Mouse (Mus musculus): ENCODE results near the gene Mdm2.

The Mdm2 gene

DNA sequence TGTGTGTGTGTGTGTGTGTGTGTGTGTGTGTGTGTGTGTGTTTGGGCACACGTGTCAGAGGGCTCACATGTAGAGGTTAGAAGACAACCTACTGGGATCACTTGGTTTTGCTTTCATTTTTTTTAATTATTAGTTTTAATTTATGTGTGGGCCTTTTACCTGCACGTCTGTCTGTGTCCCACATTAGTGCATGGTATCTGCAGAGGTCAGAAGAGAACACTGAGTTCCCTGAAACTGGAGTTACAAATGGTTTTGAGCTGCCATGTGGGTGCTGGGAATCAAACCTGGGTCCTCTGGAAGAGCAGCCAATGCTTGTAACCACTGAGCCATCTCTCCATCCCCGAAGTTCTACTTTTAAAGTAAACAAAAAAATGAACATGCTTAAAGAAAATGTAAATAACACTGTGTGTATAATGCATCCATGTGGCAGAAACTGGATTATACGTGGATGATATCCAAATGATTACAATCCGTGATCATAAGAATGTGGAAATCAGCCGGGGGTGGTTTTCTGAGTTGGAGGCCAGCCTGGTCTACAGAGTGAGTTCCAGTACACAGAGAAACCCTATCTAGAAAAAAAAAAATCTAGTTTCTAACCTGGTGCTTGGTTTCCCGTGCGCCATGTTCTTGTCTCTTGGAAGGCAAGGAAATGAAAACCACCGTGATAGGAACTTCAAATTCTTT, 43.5 kb downstream of the Mdm2 start:
- DNase-seq = no peak

GRCm38 (mm10) chr10:117666361-117666760, 44.2 kb downstream of the Mdm2 start:
- no peak for DNase-seq

DNA sequence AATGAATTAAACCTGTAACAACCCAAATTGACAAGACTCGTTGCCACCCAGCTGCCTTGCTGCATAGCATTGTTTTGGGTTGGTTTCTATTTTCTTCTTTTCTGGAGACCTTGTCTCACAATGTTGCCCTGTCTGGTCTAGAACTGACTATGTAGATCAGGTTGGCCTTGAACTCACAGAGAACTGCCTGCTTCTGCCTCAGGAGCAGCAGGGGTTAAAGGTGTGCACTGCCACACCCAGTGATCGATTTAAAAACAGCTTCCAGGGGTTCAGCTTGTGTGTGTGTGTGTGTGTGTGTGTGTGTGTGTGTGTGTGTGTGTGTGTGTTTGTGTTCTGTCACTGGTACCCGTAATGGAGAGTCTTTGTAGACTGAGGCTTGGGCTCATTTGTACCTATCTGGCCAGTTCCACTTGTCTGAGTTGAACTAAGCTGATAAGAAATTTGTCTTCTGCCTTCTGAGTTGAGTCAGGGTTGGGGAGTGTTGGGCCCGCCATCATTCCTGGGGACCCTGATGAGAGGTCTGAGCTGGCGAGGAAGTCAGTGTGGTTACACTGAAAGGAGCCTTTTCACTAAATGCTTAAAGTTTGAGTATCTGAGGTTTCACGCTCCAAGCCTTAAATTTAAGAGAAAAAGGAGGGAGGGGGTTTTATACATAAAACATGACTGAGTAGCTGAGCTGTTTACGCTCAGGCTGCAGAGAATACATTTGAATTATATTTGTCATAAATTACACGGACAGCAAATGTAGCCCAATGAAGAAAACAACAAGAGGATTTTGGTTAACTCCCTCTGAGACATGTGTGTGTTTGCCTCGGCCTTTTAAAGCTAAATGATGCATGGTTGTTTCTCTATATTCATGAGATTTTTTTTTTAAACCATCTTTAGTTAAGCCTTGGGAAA, 44.9 kb downstream of the Mdm2 start:
- DNase-seq = no peak

DNA sequence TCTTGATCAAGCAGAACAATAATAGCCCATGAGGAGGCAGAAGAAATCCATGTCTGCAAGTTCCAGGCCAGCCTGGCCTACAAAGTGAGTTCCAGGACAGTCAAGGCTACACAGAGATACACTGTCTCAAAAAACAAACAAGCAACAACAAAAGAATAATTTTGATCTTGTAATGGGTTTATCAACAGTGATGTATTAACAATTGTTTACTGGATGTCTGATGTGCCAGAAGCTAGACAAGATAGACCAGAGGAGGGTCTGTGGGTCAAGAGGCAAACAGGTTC, 45.7 kb downstream of the Mdm2 start:
- DNase-seq = no peak

DNA sequence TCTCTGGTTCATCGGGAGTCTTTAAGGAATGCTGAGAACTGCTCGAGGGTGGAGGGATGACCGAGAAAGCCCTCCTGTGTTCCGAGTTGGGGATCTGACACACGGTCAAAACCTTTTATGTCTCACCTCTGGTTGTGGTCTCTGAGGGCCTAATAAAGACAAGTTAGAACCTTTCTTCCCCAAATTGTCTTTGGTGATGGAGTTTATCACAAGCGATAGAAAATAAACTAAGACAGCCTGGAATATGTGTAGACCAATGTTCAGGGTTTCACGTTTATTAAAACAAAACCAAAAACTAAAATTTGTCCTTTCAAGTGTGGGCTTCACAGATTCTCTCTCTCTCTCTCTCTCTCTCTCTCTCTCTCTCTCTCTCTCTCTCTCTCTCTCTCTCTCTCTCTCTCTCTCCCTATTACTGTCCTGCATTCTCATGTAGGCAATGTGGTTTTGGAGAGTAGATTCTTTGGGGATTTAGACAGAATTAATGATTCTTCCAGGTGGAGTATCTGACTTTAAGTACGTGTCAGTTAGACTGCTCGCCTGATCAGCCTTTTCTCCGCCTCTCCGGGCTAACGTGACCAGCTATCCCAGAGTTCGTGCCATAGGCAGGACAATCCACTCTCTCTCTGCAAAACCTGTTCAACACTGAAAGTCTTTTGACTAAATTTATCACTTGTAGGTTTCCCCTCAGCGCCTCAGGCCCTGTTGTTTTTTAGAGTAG, 46.2 kb downstream of the Mdm2 start:
- no peak for DNase-seq

DNA sequence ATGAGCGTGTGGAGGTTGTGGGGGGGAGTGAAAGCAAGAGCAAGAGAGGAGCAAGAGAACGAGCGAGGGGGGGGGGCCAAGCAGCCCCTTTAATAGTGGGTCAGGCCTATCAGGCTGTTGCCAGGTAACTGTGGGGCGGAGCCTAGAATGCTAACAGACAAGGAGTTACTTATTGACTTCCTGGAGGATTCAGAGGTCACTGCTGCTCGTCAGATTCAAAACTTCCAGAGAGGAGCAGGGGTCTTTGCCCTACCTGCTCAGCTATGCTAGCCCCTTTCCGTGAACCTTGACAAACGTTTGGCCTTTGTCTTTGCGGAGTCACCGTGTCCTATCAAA, 46.7 kb downstream of the Mdm2 start:
- no peak for DNase-seq

- DNase-seq = no peak
Observed at GRCm38 (mm10) chr10:117663056-117663864, 47.3 kb downstream of the Mdm2 start.

GRCm38 (mm10) chr10:117662316-117663055, 48.1 kb downstream of the Mdm2 start:
- DNase-seq = no peak

DNA sequence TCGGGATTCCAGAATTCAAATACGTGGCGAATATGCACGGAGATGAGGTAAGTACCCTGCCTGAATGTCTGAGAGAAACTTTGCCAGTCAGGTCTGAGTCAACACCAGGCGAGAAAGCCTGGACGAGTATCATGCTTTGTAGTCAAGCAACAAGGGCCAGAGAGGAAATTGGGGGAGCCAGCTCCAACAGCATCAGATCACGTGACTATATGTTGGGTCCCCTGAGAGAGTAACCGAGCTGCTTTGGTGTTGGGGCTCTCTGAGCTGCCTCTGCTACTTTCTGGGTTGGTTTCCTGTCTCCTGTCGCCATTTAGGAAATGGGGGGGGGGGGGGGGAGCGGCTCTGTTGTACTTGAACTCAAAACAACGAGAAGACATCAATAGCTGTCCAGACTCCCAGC, 50.7 kb downstream of the Mdm2 start:
- DNase-seq = no peak

DNA sequence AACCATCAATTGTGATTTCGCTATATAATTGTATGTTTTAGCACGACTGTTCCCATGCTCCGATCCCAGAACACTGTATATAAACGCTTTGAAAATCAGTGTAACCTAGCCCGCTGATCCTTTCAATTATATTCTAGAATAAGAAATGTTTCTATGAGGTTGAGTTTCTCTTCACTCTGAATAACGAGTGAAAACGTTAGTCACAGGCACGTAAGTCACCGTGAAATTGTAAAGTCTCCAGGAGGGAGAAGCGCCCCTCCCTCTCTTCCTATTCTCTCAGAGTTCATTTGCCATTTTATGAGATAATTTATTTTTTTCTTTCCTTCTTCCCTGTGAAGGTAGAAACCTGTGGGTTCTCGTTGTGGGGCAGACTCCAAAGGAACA, 51.1 kb downstream of the Mdm2 start:
- no peak for DNase-seq

DNA sequence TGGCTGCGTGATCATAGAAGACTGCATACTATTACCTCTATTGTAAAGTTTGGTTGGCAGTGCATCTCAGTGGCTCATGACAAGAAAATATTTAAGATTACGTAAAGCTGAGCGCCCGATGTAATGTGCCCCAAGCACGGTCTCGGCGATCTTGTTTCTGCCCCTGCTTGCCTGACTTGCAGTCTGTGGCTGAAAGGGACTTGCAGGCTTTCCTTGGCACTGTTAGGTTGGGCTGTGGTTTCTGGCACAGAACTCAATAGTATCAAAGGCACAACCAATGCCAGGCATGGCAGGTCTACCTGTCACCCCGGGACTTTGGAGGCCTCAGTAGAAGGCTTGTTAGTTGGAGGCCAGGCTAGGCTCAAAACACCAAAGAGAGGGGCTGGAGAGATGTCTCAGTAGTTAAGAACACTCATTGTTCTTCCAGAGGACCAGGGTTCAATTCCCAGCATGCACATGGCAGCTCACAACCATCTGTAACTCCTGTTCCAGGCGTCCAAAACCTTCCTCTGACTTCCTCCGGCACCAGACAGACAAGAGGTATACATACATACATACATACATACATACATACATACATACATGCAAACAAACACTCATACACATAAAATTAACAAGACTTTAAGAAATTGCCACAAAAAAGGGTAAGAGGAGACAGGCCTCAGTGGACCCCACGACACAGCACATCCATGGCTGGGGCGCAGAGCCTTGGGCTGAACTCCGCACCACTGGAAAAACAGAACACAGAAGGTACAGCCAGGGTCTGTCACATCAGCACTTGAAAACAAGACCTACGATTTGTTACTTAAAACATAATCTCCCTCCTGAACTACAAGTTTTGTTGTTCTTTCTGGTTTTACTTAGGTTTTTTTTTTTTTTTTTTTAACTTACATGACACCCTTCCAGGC, 51.8 kb downstream of the Mdm2 start:
- DNase-seq = no peak

- DNase-seq = no peak
Observed at GRCm38 (mm10) chr10:117657659-117658306, 52.8 kb downstream of the Mdm2 start.

- DNase-seq = no peak
Observed at GRCm38 (mm10) chr10:117656985-117657658, 53.4 kb downstream of the Mdm2 start.

DNA sequence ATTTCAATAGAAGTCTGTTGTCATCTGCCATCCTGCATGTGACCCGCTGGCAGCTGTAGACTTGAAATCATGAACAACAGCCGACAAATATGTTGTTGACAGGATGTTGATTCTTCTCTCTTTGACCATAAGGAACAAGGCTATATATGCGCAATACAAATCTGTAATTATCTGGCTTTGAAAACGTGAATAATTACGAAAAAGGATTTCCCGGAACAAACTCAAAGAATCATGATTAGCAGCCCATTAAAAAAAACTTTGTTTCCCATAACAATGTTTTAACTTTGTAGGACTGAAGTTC, 53.9 kb downstream of the Mdm2 start:
- no peak for DNase-seq

GRCm38 (mm10) chr10:117655908-117656661, 54.5 kb downstream of the Mdm2 start:
- DNase-seq = no peak

DNA sequence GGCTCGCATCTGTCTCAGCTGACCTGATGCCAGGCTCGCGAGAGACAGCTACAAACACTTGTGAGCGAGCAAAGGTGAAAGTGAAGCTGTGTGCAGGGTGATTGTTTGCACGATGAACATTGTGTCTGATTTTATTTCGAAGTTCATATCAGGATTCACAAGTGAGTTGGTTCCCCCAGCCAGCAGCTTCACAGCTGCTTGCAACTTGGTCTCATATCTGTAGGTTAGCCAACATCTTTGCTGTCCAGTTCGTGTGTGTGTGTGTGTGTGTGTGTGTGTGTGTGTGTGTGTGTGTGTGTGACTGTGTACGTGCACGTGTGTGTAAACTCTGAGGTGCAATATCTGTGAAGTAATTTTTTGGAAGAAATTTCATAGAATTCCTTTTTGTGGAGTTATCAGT, 55.1 kb downstream of the Mdm2 start:
- DNase-seq = no peak

DNA sequence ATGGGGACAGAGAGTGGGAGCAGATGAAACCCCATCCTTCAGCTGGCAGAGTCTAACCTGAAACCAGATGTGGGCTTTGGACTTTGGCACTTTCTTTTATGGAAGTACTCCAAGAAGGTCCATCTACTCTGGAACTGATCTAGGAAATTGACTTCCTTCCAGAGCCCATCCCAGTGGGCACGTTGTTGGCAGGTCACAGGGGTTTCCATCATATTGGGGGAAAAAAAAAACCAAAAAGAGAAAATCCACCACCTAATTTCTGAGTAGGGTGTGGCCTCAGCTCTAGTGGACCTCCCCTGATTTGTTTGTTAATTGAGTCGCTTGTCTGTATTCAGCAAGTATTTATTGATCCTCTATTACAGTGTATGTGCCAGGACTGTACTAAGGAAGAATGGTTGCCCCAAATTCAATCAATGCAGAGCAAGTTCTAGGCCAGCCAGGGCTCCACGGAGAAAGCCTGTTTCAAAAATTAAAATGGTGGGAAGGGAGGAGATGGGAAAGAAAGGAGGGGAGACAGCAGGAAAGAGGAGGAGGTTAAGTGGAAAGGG, 55.9 kb downstream of the Mdm2 start:
- no peak for DNase-seq

GRCm38 (mm10) chr10:117653779-117654173, 56.8 kb downstream of the Mdm2 start:
- no peak for DNase-seq

Data from cerebellum, postnatal 25 days (tissue).